Mouse (Mus musculus): ENCODE measurements around the gene Gm49369.
"Not testable (repeated sequence)": the region's sequence is repeated elsewhere in the genome, so short reads cannot be mapped to it uniquely, and the experiment has no call there.

The Gm49369 gene

GRCm38 (mm10) chr7:142382567-142382966 is at the start of gene Gm49369:
TSS of gene Gm49369 (minus strand) at chr7:142382667.
- DNase-seq (ENCODE audit: low spot score in 2 of 2) = no peak

GRCm38 (mm10) chr7:142431106-142431505 is 48.6 kb upstream of the Gm49369 start:
- no peak for DNase-seq (ENCODE audit: low spot score in 2 of 2)

- peak in 1 of 2 experiments; percentile 21 for DNase-seq (ENCODE audit: low spot score in 2 of 2)
These were observed 47.8 kb upstream of the Gm49369 start for GRCm38 (mm10) chr7:142430160-142430678.

GRCm38 (mm10) chr7:142428213-142428612 is 45.7 kb upstream of the Gm49369 start:
- no peak for DNase-seq (ENCODE audit: low spot score in 2 of 2)

- DNase-seq (ENCODE audit: low spot score in 2 of 2) = no peak
These were observed 43.3 kb upstream of the Gm49369 start for GRCm38 (mm10) chr7:142425641-142426213.

- no peak for DNase-seq (ENCODE audit: low spot score in 2 of 2)
These were observed 39.4 kb upstream of the Gm49369 start for GRCm38 (mm10) chr7:142421826-142422225.

GRCm38 (mm10) chr7:142419887-142420286 is 37.4 kb upstream of the Gm49369 start:
- no peak for DNase-seq (ENCODE audit: low spot score in 2 of 2)

GRCm38 (mm10) chr7:142418679-142419078 is 36.2 kb upstream of the Gm49369 start:
- no peak for DNase-seq (ENCODE audit: low spot score in 2 of 2)

- DNase-seq (ENCODE audit: low spot score in 2 of 2) = no peak
These were observed 35.6 kb upstream of the Gm49369 start for GRCm38 (mm10) chr7:142418027-142418426.

GRCm38 (mm10) chr7:142416225-142416624 is 33.8 kb upstream of the Gm49369 start:
- no peak for DNase-seq (ENCODE audit: low spot score in 2 of 2)

- DNase-seq (ENCODE audit: low spot score in 2 of 2) = no peak
These were observed 32.8 kb upstream of the Gm49369 start for GRCm38 (mm10) chr7:142415314-142415713.

- DNase-seq (ENCODE audit: low spot score in 2 of 2) = no peak
These were observed 30.8 kb upstream of the Gm49369 start for GRCm38 (mm10) chr7:142413285-142413684.

- DNase-seq (ENCODE audit: low spot score in 2 of 2) = no peak
These were observed 27.1 kb upstream of the Gm49369 start for GRCm38 (mm10) chr7:142409603-142410002.

- DNase-seq (ENCODE audit: low spot score in 2 of 2) = no peak
These were observed 26.2 kb upstream of the Gm49369 start for GRCm38 (mm10) chr7:142408686-142409085.

- DNase-seq (ENCODE audit: low spot score in 2 of 2) = no peak
These were observed 25.5 kb upstream of the Gm49369 start for GRCm38 (mm10) chr7:142407935-142408334.

- not testable (repeated sequence) for DNase-seq (ENCODE audit: low spot score in 2 of 2)
These were observed 22.7 kb upstream of the Gm49369 start for GRCm38 (mm10) chr7:142405134-142405533.

- DNase-seq (ENCODE audit: low spot score in 2 of 2) = peak in 1 of 2 experiments; percentile 53
These were observed 21.1 kb upstream of the Gm49369 start for GRCm38 (mm10) chr7:142403591-142403990.

- no peak for DNase-seq (ENCODE audit: low spot score in 2 of 2)
These were observed 18.3 kb upstream of the Gm49369 start for GRCm38 (mm10) chr7:142400750-142401142.

GRCm38 (mm10) chr7:142400112-142400749 is 17.8 kb upstream of the Gm49369 start:
- DNase-seq (ENCODE audit: low spot score in 2 of 2) = peak in 1 of 2 experiments; percentile 62

GRCm38 (mm10) chr7:142399250-142399649 is 16.8 kb upstream of the Gm49369 start:
- no peak for DNase-seq (ENCODE audit: low spot score in 2 of 2)

GRCm38 (mm10) chr7:142398052-142398451 is 15.6 kb upstream of the Gm49369 start:
- no peak for DNase-seq (ENCODE audit: low spot score in 2 of 2)

GRCm38 (mm10) chr7:142396611-142397010 is 14.1 kb upstream of the Gm49369 start:
- no peak for DNase-seq (ENCODE audit: low spot score in 2 of 2)

- DNase-seq (ENCODE audit: low spot score in 2 of 2) = no peak
These were observed 13.0 kb upstream of the Gm49369 start for GRCm38 (mm10) chr7:142395472-142395871.

Measured in left cerebral cortex, adult 9 months (tissue).